Mouse (Mus musculus) kidney, embryonic 14.5 days (tissue): Measurements from ENCODE around the gene Unkl. TPM values are rescaled to one million over a fixed set of nuclear protein-coding genes. Genes with fewer than 3 reads are reported as not detected.
A peak's percentile ranks its signal among the peaks of the same experiment; 100 is the strongest.
"Not testable (repeated sequence)": the region's sequence is repeated elsewhere in the genome, so short reads cannot be mapped to it uniquely, and the experiment has no call there.

Experiments
- ATAC-seq: fragments of 200-750 bp; cut with Nextera tagmentation; 2 replicates; pipeline ENCODE4 v1.8.0; 2017; ENCODE audit warnings: moderate number of reproducible peaks, mild to moderate bottlenecking, moderate TSS enrichment, moderate library complexity; ENCODE audit not compliant: low FRiP score, low TSS enrichment
- H3K27ac ChIP-seq: fragments of 300-500 bp; sonication (generic); 2 replicates; pipeline ENCODE4 v1.5.1; 2014; ENCODE audit warnings: low read depth, mild to moderate bottlenecking, low read length, moderate library complexity, mixed read lengths
- H3K27me3 ChIP-seq: fragments of 300-500 bp; sonication (generic); 2 replicates; pipeline ENCODE4 v1.6.1; 2014; ENCODE audit warnings: mild to moderate bottlenecking, low read length; ENCODE audit not compliant: control insufficient read depth, insufficient read depth
- H3K36me3 ChIP-seq: fragments of 300-500 bp; sonication (generic); 2 replicates; pipeline ENCODE4 v1.6.1; 2014; ENCODE audit warnings: low read length, mixed read lengths; ENCODE audit not compliant: control insufficient read depth, insufficient read depth
- H3K4me1 ChIP-seq: fragments of 300-500 bp; sonication (generic); 2 replicates; pipeline ENCODE4 v1.6.1; 2014; ENCODE audit warnings: low read length, mixed read lengths; ENCODE audit not compliant: control insufficient read depth, insufficient read depth
- H3K4me2 ChIP-seq: fragments of 300-500 bp; sonication (generic); replicated peaks from 2 replicates; pipeline ENCODE4 v1.6.1; 2014; ENCODE audit warnings: low read depth, mild to moderate bottlenecking, low read length
- H3K4me3 ChIP-seq: fragments of 300-500 bp; sonication (generic); 2 replicates; pipeline ENCODE4 v1.5.1; 2014; ENCODE audit warnings: mild to moderate bottlenecking, low read length
- H3K9ac ChIP-seq: fragments of 300-500 bp; sonication (generic); 2 replicates; pipeline ENCODE4 v1.6.1; 2014; ENCODE audit warnings: low read depth, mild to moderate bottlenecking, low read length, moderate library complexity
- H3K9me3 ChIP-seq: fragments of 300-500 bp; sonication (generic); 2 replicates; pipeline ENCODE4 v1.6.1; 2016; ENCODE audit warnings: low read length; ENCODE audit not compliant: control insufficient read depth
- WGBS: fragments of 180-500 bp; shearing (Covaris S2); extraction: QIAGEN DNeasy Blood & Tissue Kit; methylation state at CpG from one replicate; pipeline ENCODE4 v1.1.7; 2014; 5-methylcytosine and 5-hydroxymethylcytosine counted together
- polyA plus RNA-seq: library from polyadenylated mRNA; unstranded; fragments of >200 nt; fragmentation: Nextera tagmentation; extraction: Ambion mirVana; gene quantifications from 2 replicates; pipeline ENCODE4 v1.2.1, GENCODE M21; 2014

Unkl gene
- polyA plus RNA-seq, 1 experiment from 2014 or later, result 4.0 TPM

DNA sequence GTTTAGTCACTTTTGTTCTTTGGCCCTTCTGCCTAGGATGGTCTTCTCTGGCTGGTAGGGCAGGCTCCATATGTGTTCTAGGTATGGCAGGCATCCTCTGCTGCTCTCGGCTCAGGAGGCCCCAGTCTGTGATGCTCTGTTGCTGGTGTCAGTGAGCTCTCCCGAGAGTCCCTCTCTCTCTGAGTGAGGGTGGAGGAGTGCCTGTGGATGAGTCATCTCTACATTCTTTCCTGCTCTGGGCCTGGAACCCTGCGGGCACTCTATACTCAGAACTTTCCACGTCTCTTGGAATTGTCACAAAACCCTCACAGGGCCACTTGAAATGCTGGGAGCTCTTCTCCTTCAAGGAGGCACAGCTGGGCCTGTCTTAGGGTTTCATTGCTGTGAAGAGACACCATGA is 23.5 kb downstream of the Unkl start:
- ATAC-seq, result no peak
- Histone ChIP-seq H3K4me3 (no peak overlapping the region), H3K9ac (no peak overlapping the region), H3K9me3 (no peaks in the 10 kb centered on the region), H3K36me3 (peaks cover 78% of the 10 kb centered on the region), H3K4me1 (no peaks in the 10 kb centered on the region), H3K27ac (no peak overlapping the region), H3K4me2 (no peak overlapping the region), H3K27me3 (no peaks in the 10 kb centered on the region)
- WGBS, result 89% methylated on average over 4 of the region's 4 CpGs

DNA sequence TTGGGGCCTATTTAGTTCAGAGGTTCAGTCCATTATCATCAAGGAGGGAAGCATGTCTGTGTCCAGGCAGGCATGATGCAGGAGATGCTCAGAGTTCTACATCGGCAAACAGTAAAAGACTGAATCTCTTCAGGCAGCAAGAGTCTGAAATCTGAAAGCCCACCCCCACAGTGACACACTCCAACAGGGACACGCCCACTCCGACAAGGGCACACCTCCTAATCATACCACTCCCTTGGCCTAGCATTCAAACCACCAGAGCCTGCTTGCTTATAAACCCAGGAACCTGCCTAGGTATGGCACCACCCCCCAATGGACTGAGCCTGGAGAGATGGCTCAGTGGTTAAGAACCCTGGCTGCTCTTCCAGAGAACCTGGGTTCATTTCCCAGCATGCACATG is 27.2 kb downstream of the Unkl start:
- H3K36me3 ChIP-seq, result peaks cover 61% of the 10 kb centered on the region
- ATAC-seq, result no peak
- no peak overlapping the region for H3K27ac ChIP-seq
- no peaks in the 10 kb centered on the region for H3K9me3 ChIP-seq
- H3K27me3 ChIP-seq, result no peaks in the 10 kb centered on the region
- WGBS, result 93% methylated on average over 3 of the region's 3 CpGs
- no peaks in the 10 kb centered on the region for H3K4me1 ChIP-seq
- no peak overlapping the region for H3K9ac ChIP-seq
- H3K4me3 ChIP-seq, result no peak overlapping the region
- H3K4me2 ChIP-seq, result no peak overlapping the region

DNA sequence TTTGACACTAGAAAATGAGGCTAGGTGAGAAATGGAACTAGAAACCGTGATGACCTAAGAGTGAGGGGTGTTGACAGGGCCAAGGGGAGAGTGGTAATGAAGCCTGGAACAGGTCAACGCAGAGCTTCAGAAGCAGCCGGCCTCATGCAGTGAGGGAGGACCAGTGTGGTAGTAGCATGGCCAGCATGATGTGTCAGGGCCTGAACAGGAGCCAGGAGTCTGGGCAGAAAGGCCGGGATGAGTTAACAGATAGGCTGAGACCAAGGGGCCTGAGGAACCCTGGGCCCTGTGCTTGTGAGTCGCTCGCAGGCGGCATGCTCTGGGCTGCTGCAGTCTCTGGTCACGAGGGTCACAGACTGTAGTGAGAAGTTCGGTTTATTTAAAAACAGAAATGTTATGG is 30.8 kb downstream of the Unkl start:
- Histone ChIP-seq H3K27ac (no peak overlapping the region), H3K36me3 (peaks cover 37% of the 10 kb centered on the region), H3K27me3 (no peaks in the 10 kb centered on the region), H3K9me3 (no peaks in the 10 kb centered on the region), H3K9ac (no peak overlapping the region), H3K4me2 (no peak overlapping the region), H3K4me1 (peaks cover 6% of the 10 kb centered on the region; the same call in 1 of the 2 replicates), H3K4me3 (no peak overlapping the region)
- WGBS, result 90% methylated on average over 9 of the region's 9 CpGs
- no peak for ATAC-seq

DNA sequence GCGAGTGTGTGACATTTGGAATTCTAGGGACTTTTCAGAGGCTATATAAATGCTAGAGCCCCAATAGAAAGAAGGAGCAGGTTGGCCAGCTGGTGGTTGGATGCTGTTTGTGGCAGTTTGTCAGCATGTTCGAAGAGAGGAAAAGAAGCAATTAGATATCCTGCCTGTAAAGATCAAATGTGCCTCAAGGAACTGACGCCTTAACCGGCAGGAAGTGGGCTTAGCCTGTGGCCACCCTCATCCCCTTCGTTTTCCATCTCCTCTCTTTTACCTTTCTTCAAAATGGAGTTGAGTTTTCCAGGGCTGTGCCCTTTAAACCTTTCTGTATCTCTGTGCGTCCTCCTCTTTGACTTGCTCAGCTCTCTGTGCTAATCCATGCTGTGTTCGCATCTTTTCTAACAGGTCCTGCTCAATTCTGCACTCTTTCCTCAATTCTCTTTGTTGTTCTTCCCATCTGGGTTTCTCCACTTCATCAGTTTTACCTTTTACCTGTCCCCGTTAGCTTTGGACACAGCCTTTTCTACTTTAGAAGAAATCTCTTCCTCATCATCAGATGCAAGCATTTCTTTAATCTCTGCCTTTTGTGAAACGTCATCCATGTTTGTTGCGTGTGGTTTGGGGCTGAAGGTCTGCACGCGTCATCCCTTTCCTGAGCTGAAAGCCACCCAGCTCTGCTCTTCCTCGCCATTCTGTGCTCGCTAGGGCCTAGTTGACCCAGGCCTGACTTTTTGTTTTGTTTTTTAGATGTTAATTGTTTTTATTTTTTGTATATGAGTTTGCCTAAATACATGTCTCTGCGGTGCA is 31.5 kb downstream of the Unkl start:
- no peak for ATAC-seq
- 94% methylated on average over 15 of the region's 15 CpGs for WGBS
- Histone ChIP-seq H3K27ac (no peak overlapping the region), H3K36me3 (peaks cover 33% of the 10 kb centered on the region), H3K9ac (no peak overlapping the region), H3K27me3 (no peaks in the 10 kb centered on the region), H3K4me3 (no peak overlapping the region), H3K9me3 (no peaks in the 10 kb centered on the region), H3K4me2 (no peak overlapping the region), H3K4me1 (peaks cover 6% of the 10 kb centered on the region; the same call in 1 of the 2 replicates)

DNA sequence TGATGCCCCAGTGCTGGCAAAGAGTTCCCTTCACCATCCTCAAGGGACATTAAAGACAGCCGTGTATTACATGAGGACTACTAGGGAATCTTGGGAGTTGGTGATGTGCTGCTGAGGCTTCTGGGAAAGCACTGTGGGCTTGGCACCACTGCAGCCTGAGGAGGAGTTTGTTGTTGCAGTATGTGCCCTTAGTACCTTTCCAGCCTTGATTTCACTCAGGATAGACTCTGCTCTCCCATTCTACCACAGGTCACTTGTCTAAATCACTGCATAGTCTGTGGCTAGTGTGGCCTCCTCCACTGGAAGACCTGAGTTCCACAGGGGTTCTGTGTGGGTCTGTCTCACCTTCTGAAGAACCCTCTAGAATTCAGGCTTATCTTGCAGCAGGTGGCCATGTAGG is 32.5 kb downstream of the Unkl start:
- Histone ChIP-seq H3K27me3 (no peaks in the 10 kb centered on the region), H3K27ac (no peak overlapping the region), H3K36me3 (peaks cover 24% of the 10 kb centered on the region), H3K9me3 (no peaks in the 10 kb centered on the region), H3K4me1 (peaks cover 6% of the 10 kb centered on the region; the same call in 1 of the 2 replicates), H3K4me2 (no peak overlapping the region), H3K9ac (no peak overlapping the region), H3K4me3 (no peak overlapping the region)
- ATAC-seq, result no peak
- WGBS, result 95% methylated on average over 1 of the region's 1 CpGs

GRCm38 (mm10) chr17:25221821-25222503 is 33.8 kb downstream of the Unkl start:
- peak overlapping the region; percentile 41 for H3K4me3 ChIP-seq
- WGBS, result 3% methylated on average over 15 of the region's 30 CpGs
- H3K4me1 ChIP-seq, result peaks cover 6% of the 10 kb centered on the region; the same call in 1 of the 2 replicates
- H3K4me2 ChIP-seq, result peak overlapping the region; percentile 83
- no peaks in the 10 kb centered on the region for H3K9me3 ChIP-seq
- H3K27me3 ChIP-seq, result no peaks in the 10 kb centered on the region
- peak overlapping the region; percentile 45; the same call in 1 of the 2 replicates for H3K9ac ChIP-seq
- H3K36me3 ChIP-seq, result peaks cover 16% of the 10 kb centered on the region
- no peak overlapping the region; the same call in 1 of the 2 replicates for H3K27ac ChIP-seq
- peak; percentile 76 for ATAC-seq

DNA sequence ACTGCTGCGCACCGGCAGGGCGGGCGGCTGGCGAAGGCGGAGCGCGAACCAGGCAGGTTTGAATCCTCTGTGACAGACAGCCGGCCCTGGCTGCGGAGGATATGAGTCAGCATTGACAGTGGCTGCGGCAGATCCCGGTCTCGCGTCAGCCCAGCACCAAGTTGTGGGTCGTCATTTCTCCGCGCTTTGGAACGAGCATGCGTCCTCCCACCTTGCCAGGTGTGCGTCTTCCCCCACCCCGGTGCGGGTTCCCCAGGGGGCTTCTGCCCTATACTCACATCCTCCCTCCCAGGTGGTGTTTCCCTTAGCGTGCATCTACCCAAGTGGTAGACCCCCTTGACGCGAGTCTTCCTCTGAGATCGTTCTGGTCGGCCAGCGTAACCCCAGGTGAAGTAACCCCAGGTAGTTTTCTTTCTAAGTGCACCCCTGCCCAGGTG is 34.3 kb downstream of the Unkl start:
- peak overlapping the region; percentile 41 for H3K4me3 ChIP-seq
- H3K9me3 ChIP-seq, H3K4me1 ChIP-seq, H3K27ac ChIP-seq, H3K27me3 ChIP-seq, H3K9ac ChIP-seq: not testable (repeated sequence)
- H3K4me2 ChIP-seq, result peak overlapping the region; percentile 83
- WGBS, result 21% methylated on average over 12 of the region's 28 CpGs
- peaks cover 11% of the 10 kb centered on the region for H3K36me3 ChIP-seq
- ATAC-seq, result peak; percentile 82

GRCm38 (mm10) chr17:25222951-25223601 is 34.9 kb downstream of the Unkl start:
- Histone ChIP-seq H3K27me3 (no peaks in the 10 kb centered on the region), H3K9me3 (no peaks in the 10 kb centered on the region), H3K4me3 (peak overlapping the region; percentile 5; the same call in 1 of the 2 replicates), H3K4me2 (peak overlapping the region; percentile 28; the same call in 1 of the 2 replicates), H3K36me3 (peaks cover 9% of the 10 kb centered on the region), H3K9ac (no peak overlapping the region), H3K27ac (no peak overlapping the region), H3K4me1 (peaks cover 6% of the 10 kb centered on the region; the same call in 1 of the 2 replicates)
- ATAC-seq, result no peak
- 54% methylated on average over 6 of the region's 6 CpGs for WGBS
